Mouse (Mus musculus) T-helper 17 cell (primary cell): ENCODE measurements around the gene Ncf2.

Experiments used
- in situ Hi-C, 2 experiments: fragments of 300-600 bp; cut with MboI, MseI; formaldehyde crosslinking; loops; 1 replicate in 1 of 2; 2 replicates in 1 of 2; pipeline ENCODE4 v1.15.1; 2025; ENCODE audit warnings: high pct_unique_total_duplicates in 2 of 2

Ncf2 gene

GRCm38 (mm10) chr1:152795688-152796255 lies 4.2 kb upstream of the Ncf2 start:
- in situ Hi-C loops = loop anchor here in 1 of 2 experiments (25.0 kb wide), 1 partner anchor 267 kb away; no protein-coding TSS in a partner anchor

GRCm38 (mm10) chr1:152796683-152797263 lies 3.2 kb upstream of the Ncf2 start:
- in situ Hi-C loops = loop anchor here in 1 of 2 experiments (25.0 kb wide), 1 partner anchor 266 kb away; no protein-coding TSS in a partner anchor

- in situ Hi-C loops = loop anchor here in 1 of 2 experiments (25.0 kb wide), 1 partner anchor 264 kb away; no protein-coding TSS in a partner anchor
These were observed 1.9 kb upstream of the Ncf2 start for GRCm38 (mm10) chr1:152798125-152798524.

GRCm38 (mm10) chr1:152800633-152801176 lies 711 bp downstream of the Ncf2 start:
- in situ Hi-C loops = no loop called here

- in situ Hi-C loops = no loop called here
These were observed 4.9 kb downstream of the Ncf2 start for GRCm38 (mm10) chr1:152804907-152805306.

- in situ Hi-C loops = no loop called here
These were observed 7.8 kb downstream of the Ncf2 start for GRCm38 (mm10) chr1:152807619-152808391.

- in situ Hi-C loops = no loop called here
These were observed 8.3 kb downstream of the Ncf2 start for GRCm38 (mm10) chr1:152808392-152808680.

- in situ Hi-C loops = no loop called here
These were observed 9.7 kb downstream of the Ncf2 start for GRCm38 (mm10) chr1:152809541-152810252.

GRCm38 (mm10) chr1:152810533-152811439 lies 10.8 kb downstream of the Ncf2 start:
- in situ Hi-C loops = no loop called here

- in situ Hi-C loops = no loop called here
These were observed 15.3 kb downstream of the Ncf2 start for GRCm38 (mm10) chr1:152815265-152815701.

GRCm38 (mm10) chr1:152817027-152817769 lies 17.2 kb downstream of the Ncf2 start:
- in situ Hi-C loops = no loop called here

GRCm38 (mm10) chr1:152817794-152818193 lies 17.8 kb downstream of the Ncf2 start:
- in situ Hi-C loops = no loop called here

GRCm38 (mm10) chr1:152819558-152819957 lies 19.6 kb downstream of the Ncf2 start:
- in situ Hi-C loops = no loop called here

GRCm38 (mm10) chr1:152820911-152821695 lies 21.1 kb downstream of the Ncf2 start:
- in situ Hi-C loops = no loop called here

GRCm38 (mm10) chr1:152821746-152822145 lies 21.8 kb downstream of the Ncf2 start:
- in situ Hi-C loops = no loop called here

GRCm38 (mm10) chr1:152824206-152824605 lies 24.2 kb downstream of the Ncf2 start:
- in situ Hi-C loops = no loop called here

GRCm38 (mm10) chr1:152826446-152826845 lies 26.5 kb downstream of the Ncf2 start:
- in situ Hi-C loops = no loop called here

GRCm38 (mm10) chr1:152828168-152828567 lies 28.2 kb downstream of the Ncf2 start:
- in situ Hi-C loops = no loop called here
